Mouse (Mus musculus) urinary bladder, postnatal 4 days (tissue): ENCODE results near the gene B430306N03Rik.
"Not testable (repeated sequence)": the region's sequence is repeated elsewhere in the genome, so short reads cannot be mapped to it uniquely, and the experiment has no call there.

Experiments used
- DNase-seq, 2 experiments: peaks; one replicate each; pipeline ENCODE4 v3.0.0; 2021 to 2022; ENCODE audit warnings: low spot score in 2 of 2

The B430306N03Rik gene

DNA sequence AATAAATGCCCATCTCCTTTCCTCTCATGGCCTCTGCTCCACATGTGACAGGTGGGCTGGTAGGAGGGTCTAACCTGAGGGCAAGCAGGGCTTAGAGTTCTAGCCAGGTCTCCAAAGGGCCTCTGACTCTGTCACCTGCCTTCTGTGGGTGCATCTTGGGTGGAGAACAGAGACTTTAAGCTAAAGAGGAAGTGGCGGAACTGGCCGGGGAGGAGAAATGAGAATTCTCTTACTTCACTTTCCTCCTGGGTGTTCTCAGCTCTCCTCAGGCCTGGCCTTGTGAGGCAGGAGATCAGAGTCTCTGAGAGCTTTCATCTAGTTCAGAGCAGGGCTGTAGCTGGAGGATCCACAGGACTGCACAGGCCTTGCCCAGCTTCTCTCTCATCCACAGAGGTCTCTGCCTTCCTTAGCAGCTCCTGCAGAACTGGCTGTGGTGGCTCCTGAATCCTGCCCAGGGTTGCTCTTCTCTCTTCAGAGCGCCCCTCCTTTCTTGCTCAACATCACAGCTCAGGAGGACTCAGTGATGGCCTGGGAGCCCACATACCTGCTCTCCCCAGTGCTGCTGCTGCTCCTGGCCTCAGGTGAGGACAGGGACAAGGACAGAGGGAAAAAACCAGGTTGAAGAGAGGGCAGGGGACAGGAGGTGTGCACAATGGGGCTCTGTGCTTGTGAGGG lies at the start of gene B430306N03Rik:
TSS of gene B430306N03Rik (plus strand) at position 237 of the 675 bp plus-strand sequence.
- DNase-seq: not testable (repeated sequence)

DNA sequence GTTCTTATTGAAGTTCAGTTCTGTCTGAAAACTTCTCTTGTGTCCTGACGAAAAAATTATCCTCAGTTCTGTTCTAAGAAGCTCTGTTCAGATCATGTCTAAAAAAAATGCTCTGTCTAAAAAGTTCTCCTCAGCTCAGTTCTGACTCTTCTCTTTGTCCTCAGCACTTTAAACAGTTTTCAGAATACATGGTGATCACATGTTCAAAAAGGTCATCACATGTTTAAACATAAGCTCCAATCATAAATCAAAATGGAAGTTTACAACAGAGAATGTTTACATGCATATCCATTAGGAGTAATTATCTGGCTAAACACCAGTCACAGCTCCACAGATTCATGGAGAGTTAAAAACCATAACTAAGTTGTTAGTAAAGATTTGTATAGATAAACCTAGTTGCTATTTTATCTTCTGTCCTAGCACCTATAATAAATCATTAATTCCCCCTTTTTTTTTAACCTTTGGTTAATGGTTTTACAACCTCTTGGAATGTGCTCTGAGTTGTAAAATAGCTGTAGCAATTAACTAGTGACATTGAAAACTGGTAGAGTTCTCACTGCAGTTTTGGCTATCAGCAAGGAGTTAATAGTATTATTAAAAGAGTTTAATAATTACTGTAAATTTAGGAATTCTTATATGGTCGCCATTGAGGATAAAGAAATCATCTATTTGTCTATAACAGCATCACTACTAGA lies 49.2 kb upstream of the B430306N03Rik start:
- no peak for DNase-seq

DNA sequence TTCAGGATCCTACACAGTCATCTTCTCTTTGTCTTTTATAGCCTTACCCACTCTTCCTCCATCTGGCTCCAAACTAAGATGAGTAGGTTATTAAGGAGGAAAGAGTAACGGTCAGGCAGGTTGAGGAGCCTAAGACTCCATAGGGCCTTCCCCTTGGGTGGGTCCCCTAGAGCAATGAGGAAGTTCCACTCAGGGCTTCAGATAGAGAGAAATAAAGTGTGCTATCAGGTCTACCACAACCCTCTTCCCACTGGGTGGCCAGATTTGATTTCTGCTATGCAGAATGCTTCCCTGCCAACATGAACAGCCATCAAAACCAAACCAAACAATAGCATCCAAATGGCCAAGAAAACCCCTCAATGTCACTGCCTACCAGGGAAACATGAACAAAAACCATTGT lies 48.4 kb upstream of the B430306N03Rik start:
- DNase-seq: no peak

DNA sequence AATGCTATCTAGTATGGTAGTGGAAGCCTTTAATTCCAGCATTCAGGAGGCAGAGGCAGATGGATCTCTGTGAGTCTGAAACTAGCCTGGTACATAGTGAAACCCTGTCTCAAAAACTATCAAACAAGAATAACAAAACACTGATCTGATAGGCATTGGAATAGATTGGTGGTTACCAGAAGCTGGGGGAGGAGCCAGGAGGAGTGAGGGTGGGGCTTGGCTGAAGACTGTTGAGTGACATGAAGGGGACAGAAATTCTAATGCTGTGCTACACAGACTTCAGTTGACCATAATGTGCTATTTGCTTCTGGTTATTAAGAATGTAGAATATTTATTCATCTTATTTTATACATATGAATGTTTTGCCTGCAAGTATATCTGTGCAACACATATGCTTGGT lies 47.7 kb upstream of the B430306N03Rik start:
- DNase-seq: no peak

DNA sequence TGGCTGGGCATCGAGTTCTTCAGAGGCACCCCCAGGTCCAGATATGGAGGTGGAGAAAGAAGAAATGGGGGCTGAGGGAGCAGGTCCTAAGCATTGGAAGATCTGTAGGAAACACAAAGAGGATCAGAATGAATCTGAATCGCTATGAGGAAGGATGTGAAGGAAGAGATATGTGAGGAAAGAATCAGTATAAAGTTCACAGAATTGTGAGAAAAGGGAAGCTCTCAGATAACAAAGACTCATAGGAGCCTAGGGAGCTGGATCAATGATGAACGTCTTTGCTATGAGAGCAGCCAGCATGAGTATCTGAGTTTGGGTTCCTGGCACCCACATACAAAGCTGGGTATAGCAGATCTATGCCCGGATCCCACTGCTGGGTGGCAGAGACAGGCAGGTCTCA lies 46.1 kb upstream of the B430306N03Rik start:
- no peak for DNase-seq

DNA sequence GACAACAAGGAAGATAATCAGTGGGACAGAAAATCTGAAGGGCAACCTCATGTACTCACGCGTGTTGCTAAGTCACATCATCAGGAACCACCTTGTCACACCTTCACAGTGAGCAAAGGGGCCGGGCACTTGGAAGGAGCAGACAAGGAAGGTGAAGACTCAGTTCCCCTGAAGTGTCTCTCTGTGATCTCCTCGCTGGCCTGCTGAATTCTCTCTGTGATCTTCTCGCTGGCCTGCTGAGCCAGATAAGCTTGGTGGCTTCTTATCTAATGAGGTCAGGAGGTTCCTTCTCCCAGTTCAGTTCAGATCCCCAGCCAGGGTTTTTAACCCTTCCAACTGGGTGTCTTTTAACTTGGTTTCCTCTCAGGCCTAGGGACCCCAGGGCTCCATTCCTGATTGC lies 43.8 kb upstream of the B430306N03Rik start:
- DNase-seq: no peak

DNA sequence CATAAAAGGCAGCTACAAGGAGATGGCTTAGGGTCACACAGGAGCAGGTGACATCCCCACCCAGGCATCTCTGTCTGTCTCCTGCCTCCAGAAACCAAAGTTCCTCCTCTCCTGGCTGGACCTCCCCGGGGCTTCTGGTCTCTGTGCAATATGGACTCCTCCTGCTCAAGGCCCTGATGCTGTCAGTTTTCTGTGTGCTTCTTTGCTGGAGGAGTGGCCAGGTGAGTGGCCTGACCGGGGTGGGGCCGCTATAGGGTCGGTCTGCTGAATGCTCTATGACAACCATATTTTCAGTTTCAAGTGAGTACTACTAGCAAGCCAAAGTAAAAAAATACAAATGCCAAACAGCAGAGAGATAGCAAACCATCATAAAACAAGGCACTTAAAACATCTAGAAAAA lies 43.3 kb upstream of the B430306N03Rik start:
- no peak for DNase-seq

DNA sequence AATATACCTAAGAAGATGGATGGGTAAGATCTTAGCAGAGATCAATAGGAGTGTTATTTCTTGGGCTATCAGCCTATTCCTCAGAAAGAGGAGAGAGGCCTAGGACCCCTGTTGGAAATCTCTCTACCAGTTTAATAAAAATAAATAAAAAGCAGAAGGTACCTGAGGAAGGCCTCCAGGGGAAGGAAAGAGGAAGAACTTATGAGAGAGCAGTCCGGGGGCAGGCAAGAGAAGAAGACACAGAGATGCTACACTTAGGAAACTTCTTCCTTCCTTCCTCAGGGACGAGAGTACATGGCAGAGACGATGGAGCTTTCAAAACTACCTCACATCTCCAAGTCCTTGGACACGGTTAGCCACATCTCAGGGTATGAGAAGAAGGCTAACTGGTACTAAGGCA lies 41.8 kb upstream of the B430306N03Rik start:
- DNase-seq: no peak

DNA sequence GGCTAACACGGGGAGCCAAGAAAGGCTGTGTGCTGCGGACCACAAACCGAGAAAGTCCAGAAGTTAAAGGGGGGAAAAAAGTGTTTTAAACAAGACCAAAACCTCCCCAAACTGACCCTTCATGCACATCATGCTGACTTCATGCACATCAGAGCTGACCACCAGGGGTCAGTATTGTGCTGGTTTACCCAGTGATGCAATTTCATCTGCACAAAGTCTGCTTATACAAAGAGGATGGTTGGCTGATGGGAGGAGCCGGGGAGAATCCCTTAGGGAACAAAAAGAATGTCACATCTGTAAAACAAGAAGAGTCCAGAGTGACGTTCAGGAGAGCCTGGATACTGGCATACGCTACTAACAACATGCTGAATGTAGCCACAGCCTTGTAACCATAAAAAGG lies 41.1 kb upstream of the B430306N03Rik start:
- DNase-seq: peak; percentile 36 to 76

DNA sequence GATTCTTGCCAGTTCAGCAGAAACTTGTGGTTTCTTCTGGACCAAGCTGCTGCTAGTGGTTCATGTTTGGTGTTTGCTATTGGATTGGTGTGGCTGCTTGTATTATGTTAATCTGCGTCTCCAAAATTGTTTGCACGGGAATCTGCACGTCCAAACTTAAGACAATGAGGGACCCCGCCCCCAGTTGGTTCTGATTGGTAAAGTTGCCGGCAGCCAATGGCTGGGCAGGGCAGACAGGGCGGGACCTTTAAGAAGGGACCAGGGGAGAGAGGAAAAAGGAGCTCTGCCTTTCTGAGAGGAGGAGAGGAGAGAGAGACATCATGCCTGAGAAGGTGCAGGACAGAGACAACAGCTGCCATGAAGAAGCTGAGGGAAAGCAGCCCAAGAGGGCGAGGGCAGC lies 40.2 kb upstream of the B430306N03Rik start:
- no peak for DNase-seq

DNA sequence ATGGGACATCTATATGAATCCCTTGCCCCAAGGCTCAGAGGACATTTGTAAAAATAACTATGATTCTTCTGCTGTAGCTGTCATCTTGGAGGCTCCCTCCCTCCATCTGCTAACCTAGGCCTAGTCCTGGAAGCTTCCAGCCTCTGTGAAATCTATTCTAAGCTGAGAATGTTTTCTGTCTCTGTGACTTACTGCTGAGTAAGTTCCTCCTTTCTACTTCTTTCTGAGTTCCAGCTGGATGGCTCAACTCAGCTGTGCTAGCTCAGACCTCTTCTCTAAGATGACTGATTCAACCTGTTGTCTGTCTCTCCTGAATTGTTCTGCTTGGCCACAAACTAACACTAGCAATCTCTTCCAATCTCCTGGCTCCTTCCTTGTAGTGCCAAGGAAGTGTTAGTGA lies 37.6 kb upstream of the B430306N03Rik start:
- DNase-seq: no peak

DNA sequence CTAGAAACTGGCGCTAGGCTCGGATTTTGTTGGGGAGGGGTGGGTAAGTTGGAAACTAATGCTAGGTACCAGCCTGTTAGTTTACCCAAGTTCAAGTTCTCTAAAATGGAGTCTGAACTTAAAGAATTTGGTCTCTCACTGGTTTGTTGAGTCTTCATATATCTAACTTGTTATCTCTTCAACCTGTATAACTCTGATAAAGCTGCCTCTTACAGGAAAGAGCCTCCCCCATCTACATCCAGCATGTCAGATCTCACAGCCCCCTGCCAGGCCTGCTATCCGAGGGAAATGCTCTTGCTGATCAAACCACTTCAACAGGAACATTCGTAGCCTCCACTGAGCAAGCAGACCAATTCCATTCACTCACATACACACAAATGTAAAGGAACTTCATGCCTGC lies 36.9 kb upstream of the B430306N03Rik start:
- DNase-seq: no peak

DNA sequence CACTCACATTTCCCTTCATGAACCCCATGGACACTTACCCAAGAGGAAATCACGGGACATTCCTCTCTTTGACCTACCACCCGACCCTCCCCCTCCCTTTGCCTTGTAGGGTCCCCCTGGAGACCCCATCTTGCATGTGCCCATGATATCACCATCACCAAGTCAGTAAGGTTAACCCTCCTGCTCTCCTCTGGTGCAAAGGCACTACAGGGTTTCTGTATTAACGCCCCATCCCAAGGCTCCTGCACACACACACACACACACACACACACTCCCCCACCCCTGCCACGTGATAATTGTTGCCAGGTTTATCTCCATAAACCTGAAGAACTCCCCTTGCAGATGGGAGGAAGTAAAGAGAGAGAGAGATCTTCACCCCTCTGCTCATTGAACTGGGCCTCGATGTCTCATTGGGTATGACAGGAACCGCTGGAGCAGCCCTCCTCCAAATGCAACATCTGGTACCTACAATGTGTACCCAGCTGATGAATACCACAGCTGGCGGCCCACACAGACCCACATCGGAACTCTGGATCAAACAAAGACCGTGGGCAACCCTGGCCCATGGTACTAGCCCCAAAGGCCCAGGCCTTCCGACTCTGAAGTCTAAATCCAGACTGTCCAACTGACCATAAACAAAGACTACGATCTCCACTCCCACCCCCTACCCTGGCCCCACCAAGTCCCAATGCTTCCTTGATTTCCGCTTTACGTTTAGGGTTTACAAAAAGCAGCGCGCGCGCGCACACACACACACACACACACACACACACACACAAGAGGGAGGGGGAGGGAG lies 34.8 kb upstream of the B430306N03Rik start:
- no peak for DNase-seq

DNA sequence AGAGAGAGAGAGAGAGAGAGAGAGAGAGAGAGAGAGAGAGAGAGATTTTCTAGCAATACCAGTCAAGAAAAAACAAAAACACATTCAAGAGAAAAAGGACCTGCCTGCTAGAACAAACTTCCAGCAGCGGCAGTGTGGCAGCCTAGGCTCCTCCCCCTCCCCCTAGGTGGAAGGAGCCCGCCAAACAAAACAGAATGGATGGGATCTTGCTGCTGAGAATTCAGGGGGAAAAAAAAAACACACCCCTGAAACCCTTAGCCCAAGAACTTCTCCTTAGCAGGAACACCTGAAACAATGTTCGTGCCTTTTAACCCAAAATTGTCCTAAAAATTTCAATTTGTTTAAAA lies 34.2 kb upstream of the B430306N03Rik start:
- DNase-seq: no peak

DNA sequence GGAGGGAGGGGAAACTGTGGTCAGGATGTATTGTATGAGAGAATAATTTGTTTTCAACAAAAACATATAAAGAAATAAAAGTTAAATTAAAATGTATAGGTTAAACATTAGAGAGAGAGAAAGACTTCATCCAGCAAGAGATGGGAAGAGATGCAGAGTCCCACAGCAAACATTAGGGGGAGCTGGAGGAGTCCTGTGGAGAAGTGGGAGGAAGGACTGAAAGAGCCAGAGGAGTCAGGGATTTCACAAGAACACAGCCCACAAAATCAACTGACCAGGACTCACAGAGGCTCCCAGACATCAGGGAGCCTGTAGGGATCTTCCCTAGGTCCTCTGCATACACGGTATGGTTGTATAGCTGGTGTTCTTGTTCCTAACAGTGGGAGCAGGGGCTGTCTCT lies 29.2 kb upstream of the B430306N03Rik start:
- DNase-seq: no peak

DNA sequence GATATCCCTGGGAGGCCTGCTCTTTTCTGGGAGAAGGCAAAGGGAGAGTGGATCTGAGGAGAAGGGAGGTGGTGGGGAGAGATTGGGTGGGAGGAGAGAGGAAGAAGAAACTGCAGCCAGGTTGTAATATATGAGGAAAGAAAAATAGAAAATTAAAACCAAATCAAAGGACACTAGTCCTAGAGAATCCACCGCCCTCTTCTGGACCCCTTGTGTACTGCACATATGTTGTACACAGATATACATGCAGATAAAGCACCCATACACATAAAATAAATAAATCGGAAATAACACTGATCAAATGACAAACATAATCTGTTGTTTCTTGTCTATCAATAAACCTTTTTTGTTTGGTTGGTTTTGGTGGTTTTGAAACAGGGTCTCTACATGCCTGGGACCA lies 28.7 kb upstream of the B430306N03Rik start:
- DNase-seq: no peak

DNA sequence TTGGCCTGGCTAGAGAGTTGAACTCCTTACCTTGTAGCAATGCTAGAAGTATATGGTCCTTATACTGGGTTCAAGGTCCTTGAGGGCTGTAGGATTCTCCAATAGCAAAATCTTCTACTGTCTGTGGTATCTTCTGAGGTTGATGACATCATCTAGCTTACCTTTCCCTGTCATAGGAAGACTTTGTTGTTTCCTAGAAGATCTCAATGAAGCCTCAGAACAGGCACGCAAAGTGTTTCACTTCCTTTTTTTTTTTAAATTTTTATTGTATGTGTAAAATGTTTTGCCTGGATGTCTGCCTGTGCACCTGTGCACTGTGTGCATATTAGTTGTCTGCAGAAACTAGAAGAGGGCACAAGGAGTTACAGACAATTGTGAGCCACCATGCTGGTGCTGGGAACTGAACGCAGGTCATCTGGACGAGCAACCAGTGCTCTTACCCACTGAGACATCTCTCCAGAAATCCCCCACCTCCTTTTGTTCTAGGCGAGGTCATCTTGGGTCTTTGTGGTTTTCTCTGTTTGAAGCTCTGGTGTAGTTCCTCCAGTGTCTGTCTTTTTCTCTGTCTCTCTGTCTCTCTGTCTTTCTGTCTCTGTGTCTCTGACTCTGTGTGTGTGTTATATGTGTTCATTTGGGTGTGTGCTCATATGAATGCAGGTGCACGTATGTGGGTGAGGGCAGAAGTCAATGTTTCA lies 22.3 kb upstream of the B430306N03Rik start:
- no peak for DNase-seq

DNA sequence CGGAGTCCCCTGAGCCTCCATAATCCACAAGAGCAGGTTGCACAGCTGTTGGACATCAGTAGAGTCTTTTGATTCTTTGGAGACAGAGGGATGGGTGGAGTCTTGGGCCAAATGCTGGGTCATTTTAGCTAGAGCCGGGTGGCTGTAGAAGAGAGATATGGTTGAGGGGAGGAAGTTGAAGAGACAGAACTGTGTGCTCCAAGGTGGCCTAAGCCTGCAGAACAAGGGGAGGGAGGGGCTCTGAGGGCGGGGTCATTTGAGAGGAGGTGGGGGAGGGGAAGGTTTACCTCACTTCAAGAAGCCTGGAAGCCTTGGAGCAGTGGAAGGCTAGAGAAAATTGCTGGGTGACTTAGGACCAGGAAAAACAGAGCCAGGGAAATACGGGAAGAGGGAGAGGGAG lies 16.7 kb upstream of the B430306N03Rik start, which contains the start of gene Treml2:
TSS of gene Treml2 (plus strand) at position 296 of the 400 bp plus-strand sequence.
- DNase-seq: no peak

DNA sequence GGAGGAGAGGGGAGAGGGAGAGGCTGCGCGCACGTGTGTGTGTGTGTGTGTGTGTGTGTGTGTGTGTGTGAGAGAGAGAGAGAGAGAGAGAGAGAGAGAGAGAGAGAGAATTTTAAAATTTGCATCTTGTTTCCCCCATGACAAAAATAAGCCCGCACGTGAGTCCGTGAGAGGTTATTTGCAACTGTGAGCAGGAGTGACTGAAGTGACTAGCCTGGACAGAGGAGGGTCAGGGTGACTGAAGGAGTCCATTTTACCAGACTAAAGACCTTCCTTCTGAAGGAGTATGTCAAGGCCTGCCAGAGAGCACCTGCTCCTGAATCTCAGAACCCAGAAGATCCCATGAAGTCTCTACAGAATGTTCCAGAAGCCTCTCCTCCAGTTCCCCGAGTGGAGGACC lies 16.2 kb upstream of the B430306N03Rik start:
- no peak for DNase-seq

DNA sequence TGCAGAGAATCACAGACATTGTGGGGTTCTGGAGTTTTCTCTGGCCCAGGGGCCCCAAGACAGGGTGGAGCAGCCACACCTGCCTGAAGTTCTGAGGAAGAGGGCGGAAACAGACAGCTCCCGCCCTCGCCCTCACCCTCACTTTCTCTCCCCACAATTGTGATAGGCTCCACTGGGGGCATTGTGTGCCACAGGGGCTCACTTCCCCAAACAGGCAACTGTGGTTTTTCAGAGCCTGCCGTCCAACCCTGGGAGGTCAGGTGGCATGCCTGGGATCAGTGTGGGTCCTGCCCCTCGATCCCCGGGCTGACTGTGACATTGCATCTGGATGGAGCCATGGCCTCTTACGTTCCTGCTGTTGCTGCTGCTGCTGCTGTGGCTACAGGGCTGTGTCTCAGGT lies 15.7 kb upstream of the B430306N03Rik start:
- no peak for DNase-seq

DNA sequence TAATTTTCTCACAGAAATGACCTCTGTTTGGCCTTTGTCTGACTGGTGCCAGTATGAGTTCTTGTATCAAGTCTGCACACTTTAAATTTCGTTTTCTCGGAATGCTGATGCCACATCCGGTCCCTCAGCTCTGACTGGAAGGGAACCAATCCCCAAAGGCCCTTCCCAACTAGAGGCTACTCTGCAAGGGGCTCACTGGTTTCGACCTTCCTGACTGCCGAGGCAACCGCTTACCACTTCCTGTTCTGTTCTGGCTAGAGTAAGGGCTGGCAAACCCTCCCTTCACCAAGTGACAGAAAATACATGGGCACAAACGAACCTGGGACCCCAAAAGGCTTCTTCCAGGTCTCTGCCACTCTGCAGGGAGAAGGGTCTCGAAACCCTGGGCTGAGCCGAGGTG lies 15.1 kb upstream of the B430306N03Rik start:
- DNase-seq: no peak

DNA sequence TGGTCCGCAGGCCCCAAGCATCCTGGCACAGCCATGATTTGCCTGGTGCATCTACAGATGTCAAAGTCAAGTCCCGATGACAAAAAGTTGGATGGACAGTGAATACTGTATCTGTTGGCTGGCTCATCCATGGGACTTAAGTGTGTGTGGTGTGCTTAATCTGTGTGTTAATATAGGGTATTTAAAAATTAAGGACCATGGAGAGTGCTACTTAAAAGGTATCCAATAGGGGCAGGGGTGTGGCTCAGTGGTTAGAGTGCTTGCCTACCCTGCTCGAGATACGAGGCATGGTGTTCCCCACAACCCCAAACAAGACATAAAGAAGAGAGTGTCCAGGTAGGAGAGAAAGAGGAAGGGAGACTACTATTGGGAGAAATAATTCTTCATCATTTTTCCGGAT lies 14.1 kb upstream of the B430306N03Rik start:
- no peak for DNase-seq
